Mouse (Mus musculus) 3T3-L1 (cell line): ENCODE measurements around the gene Carnmt1.

Experiments
- DNase-seq: peaks from one replicate; pipeline ENCODE4 v3.0.0-alpha.2; 2015; ENCODE audit warnings: low read depth, low spot score

Carnmt1 gene

GRCm38 (mm10) chr19:18712866-18713300, 42.3 kb downstream of the Carnmt1 start, which contains the start of gene D030056L22Rik:
TSS of gene D030056L22Rik (plus strand) at chr19:18713193.
- DNase-seq: peak; percentile 99

- peak; percentile 40 for DNase-seq
These were observed 42.8 kb downstream of the Carnmt1 start for GRCm38 (mm10) chr19:18713357-18713756.

- DNase-seq: peak; percentile 97
These were observed 45.8 kb downstream of the Carnmt1 start for GRCm38 (mm10) chr19:18716374-18716773.

GRCm38 (mm10) chr19:18720337-18720736, 49.8 kb downstream of the Carnmt1 start:
- no peak for DNase-seq

- DNase-seq: no peak
These were observed 54.6 kb downstream of the Carnmt1 start for GRCm38 (mm10) chr19:18725186-18725585.

GRCm38 (mm10) chr19:18730255-18730654, 59.7 kb downstream of the Carnmt1 start:
- DNase-seq: no peak

GRCm38 (mm10) chr19:18731077-18731476, 60.5 kb downstream of the Carnmt1 start:
- DNase-seq: no peak

- no peak for DNase-seq
These were observed 65.3 kb downstream of the Carnmt1 start for GRCm38 (mm10) chr19:18735901-18736300.

GRCm38 (mm10) chr19:18739146-18739545, 68.6 kb downstream of the Carnmt1 start:
- no peak for DNase-seq

- DNase-seq: no peak
These were observed 73.4 kb downstream of the Carnmt1 start for GRCm38 (mm10) chr19:18743946-18744345.

- DNase-seq: peak; percentile 97
These were observed 76.2 kb downstream of the Carnmt1 start for GRCm38 (mm10) chr19:18746576-18747340.

- peak; percentile 69 for DNase-seq
These were observed 76.8 kb downstream of the Carnmt1 start for GRCm38 (mm10) chr19:18747379-18747778.

- DNase-seq: no peak
These were observed 79.2 kb downstream of the Carnmt1 start, which contains the start of gene Trpm6 for GRCm38 (mm10) chr19:18749598-18750339. TSS of gene Trpm6 (plus strand) at chr19:18749983.
